Mouse (Mus musculus) midbrain, embryonic 11.5 days (tissue): ENCODE data around the gene 3100002H09Rik. TPM values are rescaled to one million over a fixed set of nuclear protein-coding genes. Genes with fewer than 3 reads are reported as not detected.

Source experiments
- ATAC-seq: fragments of 200-750 bp; cut with Nextera tagmentation; 2 replicates; pipeline ENCODE4 v1.8.0; 2017; ENCODE audit warnings: moderate TSS enrichment, moderate library complexity; ENCODE audit not compliant: low FRiP score
- DNase-seq: peaks from one replicate; pipeline ENCODE4 v3.0.0; 2015; ENCODE audit warnings: low spot score; ENCODE audit errors: missing footprints
- H3K27ac ChIP-seq: fragments of 300-500 bp; sonication (generic); 2 replicates; pipeline ENCODE4 v1.5.1; 2014; ENCODE audit warnings: low read depth, low read length
- H3K27me3 ChIP-seq: fragments of 300-500 bp; sonication (generic); 2 replicates; pipeline ENCODE4 v1.6.1; 2014; ENCODE audit warnings: mild to moderate bottlenecking, low read length, moderate library complexity, mixed read lengths; ENCODE audit not compliant: control insufficient read depth, insufficient read depth
- H3K36me3 ChIP-seq: fragments of 300-500 bp; sonication (generic); 2 replicates; pipeline ENCODE4 v1.6.1; 2014; ENCODE audit warnings: mild to moderate bottlenecking, low read length, moderate library complexity, mixed read lengths; ENCODE audit not compliant: control insufficient read depth, insufficient read depth
- H3K4me1 ChIP-seq: fragments of 300-500 bp; sonication (generic); 2 replicates; pipeline ENCODE4 v1.6.1; 2014; ENCODE audit warnings: low read length; ENCODE audit not compliant: control insufficient read depth, insufficient read depth
- H3K4me2 ChIP-seq: fragments of 300-500 bp; sonication (generic); 2 replicates; pipeline ENCODE4 v1.6.1; 2014; ENCODE audit warnings: mild to moderate bottlenecking, moderate library complexity
- H3K4me3 ChIP-seq: fragments of 300-500 bp; sonication (generic); 2 replicates; pipeline ENCODE4 v1.5.1; 2014; ENCODE audit warnings: low read depth, low read length
- H3K9ac ChIP-seq: fragments of 300-500 bp; sonication (generic); 2 replicates; pipeline ENCODE4 v1.6.1; 2014; ENCODE audit warnings: low read length
- H3K9me3 ChIP-seq: fragments of 300-500 bp; sonication (generic); 2 replicates; pipeline ENCODE4 v1.6.1; 2016; ENCODE audit warnings: low read length; ENCODE audit not compliant: control insufficient read depth
- WGBS: fragments of 180-500 bp; shearing (Covaris S2); extraction: QIAGEN DNeasy Blood & Tissue Kit; methylation state at CpG from one replicate; pipeline ENCODE4 v1.1.7; 2014; 5-methylcytosine and 5-hydroxymethylcytosine counted together
- polyA plus RNA-seq: library from polyadenylated mRNA; unstranded; fragments of >200 nt; fragmentation: Nextera tagmentation; extraction: Ambion mirVana; gene quantifications from 2 replicates; pipeline ENCODE4 v1.2.1, GENCODE M21; 2014

The 3100002H09Rik gene
- polyA plus RNA-seq, 1 experiment from 2014 or later, result 0.16 TPM

GRCm38 (mm10) chr4:124646591-124646990, 36.0 kb upstream of the 3100002H09Rik start:
- no peaks in the 10 kb centered on the region for H3K36me3 ChIP-seq
- H3K27me3 ChIP-seq, result peaks cover 6% of the 10 kb centered on the region
- H3K4me2 ChIP-seq, result no peak overlapping the region
- no peak for ATAC-seq
- H3K4me1 ChIP-seq, result peaks cover 10% of the 10 kb centered on the region
- no peak for DNase-seq
- H3K4me3 ChIP-seq, result no peak overlapping the region
- no peak overlapping the region for H3K27ac ChIP-seq
- no peaks in the 10 kb centered on the region for H3K9me3 ChIP-seq
- no peak overlapping the region for H3K9ac ChIP-seq
- WGBS, result 19% methylated on average over 8 of the region's 8 CpGs

GRCm38 (mm10) chr4:124644974-124645433, 34.4 kb upstream of the 3100002H09Rik start:
- peaks cover 7% of the 10 kb centered on the region for H3K4me1 ChIP-seq
- no peak overlapping the region for H3K4me2 ChIP-seq
- H3K9me3 ChIP-seq, result no peaks in the 10 kb centered on the region
- no peak overlapping the region for H3K9ac ChIP-seq
- ATAC-seq, result no peak
- no peak overlapping the region for H3K27ac ChIP-seq
- no peak overlapping the region for H3K4me3 ChIP-seq
- H3K36me3 ChIP-seq, result no peaks in the 10 kb centered on the region
- WGBS, result 22% methylated on average over 3 of the region's 3 CpGs
- peaks cover 5% of the 10 kb centered on the region for H3K27me3 ChIP-seq
- DNase-seq, result no peak

- no peak for DNase-seq
- Histone ChIP-seq H3K4me2 (no peak overlapping the region), H3K4me3 (no peak overlapping the region), H3K36me3 (no peaks in the 10 kb centered on the region), H3K9me3 (no peaks in the 10 kb centered on the region), H3K9ac (no peak overlapping the region), H3K27me3 (peaks cover under 1% of the 10 kb centered on the region; the same call in 1 of the 2 replicates), H3K4me1 (peaks cover 13% of the 10 kb centered on the region), H3K27ac (no peak overlapping the region)
- ATAC-seq, result no peak
- WGBS, result 93% methylated on average over 9 of the region's 9 CpGs
Observed at GRCm38 (mm10) chr4:124643859-124644258, 33.3 kb upstream of the 3100002H09Rik start.

- WGBS, result 27% methylated on average over 12 of the region's 12 CpGs
- no peak overlapping the region for H3K9ac ChIP-seq
- H3K4me1 ChIP-seq, result peaks cover 5% of the 10 kb centered on the region
- ATAC-seq, result no peak
- H3K27me3 ChIP-seq, result no peaks in the 10 kb centered on the region
- no peak overlapping the region for H3K4me3 ChIP-seq
- no peaks in the 10 kb centered on the region for H3K36me3 ChIP-seq
- no peak overlapping the region for H3K4me2 ChIP-seq
- no peaks in the 10 kb centered on the region for H3K9me3 ChIP-seq
- H3K27ac ChIP-seq, result no peak overlapping the region
- DNase-seq, result no peak
Observed at GRCm38 (mm10) chr4:124639715-124640114, 29.1 kb upstream of the 3100002H09Rik start.

- no peaks in the 10 kb centered on the region for H3K4me1 ChIP-seq
- no peaks in the 10 kb centered on the region for H3K9me3 ChIP-seq
- H3K4me2 ChIP-seq, result no peak overlapping the region
- ATAC-seq (no peak), DNase-seq (no peak)
- H3K4me3 ChIP-seq, result no peak overlapping the region
- no peak overlapping the region for H3K27ac ChIP-seq
- H3K27me3 ChIP-seq, result no peaks in the 10 kb centered on the region
- H3K9ac ChIP-seq, result no peak overlapping the region
- no peaks in the 10 kb centered on the region for H3K36me3 ChIP-seq
- WGBS, result 10% methylated on average over 9 of the region's 9 CpGs
Observed at GRCm38 (mm10) chr4:124633281-124633680, 22.7 kb upstream of the 3100002H09Rik start.

- WGBS, result 75% methylated on average over 10 of the region's 10 CpGs
- ATAC-seq, result no peak
- H3K4me1 ChIP-seq, result no peaks in the 10 kb centered on the region
- no peaks in the 10 kb centered on the region for H3K27me3 ChIP-seq
- H3K36me3 ChIP-seq, result no peaks in the 10 kb centered on the region
- H3K9me3 ChIP-seq, result no peaks in the 10 kb centered on the region
- H3K27ac ChIP-seq, result no peak overlapping the region
- H3K4me2 ChIP-seq, result no peak overlapping the region
- DNase-seq, result no peak
- H3K9ac ChIP-seq, result no peak overlapping the region
- no peak overlapping the region for H3K4me3 ChIP-seq
Observed at GRCm38 (mm10) chr4:124632856-124633255, 22.3 kb upstream of the 3100002H09Rik start.

GRCm38 (mm10) chr4:124631456-124631855, 20.9 kb upstream of the 3100002H09Rik start:
- ATAC-seq (no peak), DNase-seq (no peak)
- Histone ChIP-seq H3K27me3 (no peaks in the 10 kb centered on the region), H3K36me3 (no peaks in the 10 kb centered on the region), H3K9me3 (no peaks in the 10 kb centered on the region), H3K9ac (no peak overlapping the region), H3K27ac (no peak overlapping the region), H3K4me3 (no peak overlapping the region), H3K4me1 (peaks cover 2% of the 10 kb centered on the region), H3K4me2 (no peak overlapping the region)
- 64% methylated on average over 4 of the region's 4 CpGs for WGBS

- ATAC-seq, result no peak
- no peak overlapping the region for H3K9ac ChIP-seq
- no peak overlapping the region for H3K4me2 ChIP-seq
- 75% methylated on average over 1 of the region's 1 CpGs for WGBS
- no peak overlapping the region for H3K4me3 ChIP-seq
- no peaks in the 10 kb centered on the region for H3K9me3 ChIP-seq
- no peaks in the 10 kb centered on the region for H3K27me3 ChIP-seq
- peaks cover 13% of the 10 kb centered on the region for H3K4me1 ChIP-seq
- no peak for DNase-seq
- no peaks in the 10 kb centered on the region for H3K36me3 ChIP-seq
- no peak overlapping the region for H3K27ac ChIP-seq
Observed at GRCm38 (mm10) chr4:124626836-124627235, 16.2 kb upstream of the 3100002H09Rik start.

GRCm38 (mm10) chr4:124624111-124624581, 13.5 kb upstream of the 3100002H09Rik start:
- H3K9me3 ChIP-seq, result no peaks in the 10 kb centered on the region
- peaks cover 14% of the 10 kb centered on the region for H3K4me1 ChIP-seq
- ATAC-seq (no peak), DNase-seq (no peak)
- H3K27ac ChIP-seq, result no peak overlapping the region
- WGBS, result 26% methylated on average over 7 of the region's 7 CpGs
- H3K36me3 ChIP-seq, result no peaks in the 10 kb centered on the region
- H3K9ac ChIP-seq, result peak overlapping the region; percentile 40
- H3K27me3 ChIP-seq, result peaks cover 1% of the 10 kb centered on the region; the same call in 1 of the 2 replicates
- no peak overlapping the region for H3K4me2 ChIP-seq
- no peak overlapping the region for H3K4me3 ChIP-seq
